Mouse (Mus musculus): ENCODE results near the gene Dpagt1. TPM values are rescaled to one million over a fixed set of nuclear protein-coding genes. Genes with fewer than 3 reads are reported as not detected.
"Not testable (repeated sequence)": the region's sequence is repeated elsewhere in the genome, so short reads cannot be mapped to it uniquely, and the experiment has no call there.

The Dpagt1 gene
- polyA plus RNA-seq, 1 experiment from 2014 or later, result 29.7 TPM

DNA sequence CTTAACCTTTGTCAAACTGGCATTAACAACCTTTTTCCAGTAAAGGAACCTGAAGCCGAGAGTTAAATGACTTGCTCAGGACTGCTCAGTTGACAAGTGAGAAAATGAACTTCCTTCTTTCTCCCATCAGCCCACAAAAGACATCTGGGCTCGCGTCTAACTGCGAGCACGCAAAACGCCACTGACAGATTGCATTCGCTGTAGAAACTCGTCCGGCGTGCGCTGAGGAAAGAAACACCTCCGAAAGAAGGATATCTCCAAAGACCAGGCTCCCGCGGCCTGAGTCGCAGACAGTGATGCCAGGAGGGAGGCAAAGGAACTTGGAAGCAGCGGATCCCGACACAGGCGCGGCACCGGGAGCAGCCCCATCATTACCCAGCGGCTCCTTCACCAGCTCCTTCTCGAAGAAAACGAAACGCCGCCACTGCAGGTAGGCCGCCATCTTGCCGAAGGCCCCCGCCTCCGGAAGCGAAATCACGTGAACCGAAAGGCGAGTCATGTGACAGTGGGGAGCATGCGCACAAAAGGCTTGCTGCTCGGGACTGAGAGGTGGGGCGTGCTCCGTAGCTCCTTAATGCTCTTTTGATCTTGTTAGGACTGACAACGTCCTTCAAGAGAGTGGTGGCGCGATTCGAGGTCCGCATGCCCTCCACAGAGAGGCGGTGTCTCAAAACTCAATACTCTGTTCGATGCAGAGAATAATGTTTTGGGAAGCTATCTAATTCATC, 35.5 kb downstream of the Dpagt1 start, which contains the start of gene Vps11:
Gene Vps11, minus strand, starts transcription at position 481 of the 728 bp plus-strand sequence.
- WGBS, result under 1% methylated on average over 44 of the region's 44 CpGs
- peak; percentile 93 for ATAC-seq (ENCODE audit: insufficient number of reproducible peaks, low FRiP score)
- peak within 1 kb of the TSS; percentile 96 for H3K4me2 ChIP-seq

DNA sequence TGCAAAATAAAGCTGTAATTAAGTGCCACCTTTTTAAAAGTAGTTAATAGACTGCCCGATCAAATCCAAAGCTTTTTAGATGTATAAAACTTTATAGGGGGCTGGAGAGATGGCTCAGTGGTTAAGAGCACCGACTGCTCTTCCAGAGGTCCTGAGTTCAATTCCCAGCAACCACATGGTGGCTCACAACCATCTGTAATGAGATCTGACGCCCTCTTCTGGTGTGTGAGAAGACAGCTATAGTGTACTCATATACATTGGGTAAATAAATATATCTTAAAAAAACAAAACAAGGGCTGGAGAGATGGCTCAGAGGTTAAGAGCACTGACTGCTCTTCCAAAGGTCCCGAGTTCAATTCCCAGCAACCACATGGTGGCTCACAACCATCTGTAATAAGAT, 36.1 kb downstream of the Dpagt1 start:
- Histone ChIP-seq H3K36me3 (peaks cover 24% of the 10 kb centered on the region), H3K4me2 (peak overlapping the region; percentile 96), H3K4me3 (peak overlapping the region; percentile 99)
- H3K9me3 ChIP-seq (replicated peaks); H3K4me1 ChIP-seq (replicated peaks); ATAC-seq (ENCODE audit: insufficient number of reproducible peaks, low FRiP score); H3K27ac ChIP-seq (ENCODE audit: poor library complexity, severe bottlenecking); H3K9ac ChIP-seq; H3K27me3 ChIP-seq (replicated peaks): not testable (repeated sequence)
- 45% methylated on average over 4 of the region's 4 CpGs for WGBS

More for the DNA sequence above, 35.5 kb downstream of the Dpagt1 start, which contains the start of gene Vps11:
- Histone ChIP-seq H3K27me3 (replicated peaks) (no peaks in the 10 kb centered on the region), H3K4me3 (peak within 1 kb of the TSS; percentile 99), H3K27ac (ENCODE audit: poor library complexity, severe bottlenecking) (peak within 1 kb of the TSS; percentile 72), H3K4me1 (replicated peaks) (peaks cover 7% of the 10 kb centered on the region), H3K36me3 (peaks cover 30% of the 10 kb centered on the region), H3K9me3 (replicated peaks) (no peaks in the 10 kb centered on the region), H3K9ac (peak within 1 kb of the TSS; percentile 88)

GRCm38 (mm10) chr9:44364480-44364879, 38.7 kb downstream of the Dpagt1 start:
- Histone ChIP-seq H3K36me3 (peaks cover 2% of the 10 kb centered on the region), H3K9me3 (replicated peaks) (no peaks in the 10 kb centered on the region), H3K4me3 (no peak overlapping the region), H3K27me3 (replicated peaks) (no peaks in the 10 kb centered on the region), H3K4me2 (no peak overlapping the region), H3K27ac (ENCODE audit: poor library complexity, severe bottlenecking) (no peak overlapping the region), H3K4me1 (replicated peaks) (peaks cover 7% of the 10 kb centered on the region), H3K9ac (no peak overlapping the region)
- ATAC-seq (ENCODE audit: insufficient number of reproducible peaks, low FRiP score), result no peak
- WGBS, result 60% methylated on average over 3 of the region's 3 CpGs

DNA sequence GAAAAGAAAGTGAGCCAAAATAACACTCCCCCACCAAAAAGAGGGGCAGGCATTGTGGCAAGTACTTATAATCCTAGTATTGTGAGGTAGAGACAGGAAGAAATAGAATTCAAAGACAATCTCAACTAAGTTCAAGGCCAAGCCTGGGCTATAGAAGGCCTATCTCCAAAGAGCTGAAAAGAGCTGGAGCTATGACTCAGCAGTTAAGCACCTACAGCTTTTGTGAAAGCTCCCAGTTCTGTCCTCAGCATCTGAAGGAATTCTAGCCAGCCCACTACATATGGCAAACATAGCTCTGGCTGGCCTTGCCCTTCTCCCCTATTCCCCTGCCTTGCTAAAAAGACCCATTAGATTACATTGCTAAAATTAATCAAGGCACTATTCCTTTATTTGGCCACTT, 47.6 kb downstream of the Dpagt1 start:
- ATAC-seq (ENCODE audit: insufficient number of reproducible peaks, low FRiP score), result peak; percentile 18; the same call in 1 of the 2 replicates
- Histone ChIP-seq H3K36me3 (no peaks in the 10 kb centered on the region), H3K9ac (no peak overlapping the region), H3K27me3 (replicated peaks) (no peaks in the 10 kb centered on the region), H3K4me1 (replicated peaks) (peaks cover 2% of the 10 kb centered on the region; the same call in 1 of the 2 replicates), H3K9me3 (replicated peaks) (no peaks in the 10 kb centered on the region), H3K4me3 (no peak overlapping the region), H3K27ac (ENCODE audit: poor library complexity, severe bottlenecking) (no peak overlapping the region), H3K4me2 (no peak overlapping the region)

GRCm38 (mm10) chr9:44376141-44376540, 50.3 kb downstream of the Dpagt1 start:
- Histone ChIP-seq H3K9me3 (replicated peaks) (no peaks in the 10 kb centered on the region), H3K36me3 (peaks cover 2% of the 10 kb centered on the region), H3K4me2 (no peak overlapping the region), H3K27me3 (replicated peaks) (no peaks in the 10 kb centered on the region), H3K4me3 (no peak overlapping the region), H3K27ac (ENCODE audit: poor library complexity, severe bottlenecking) (no peak overlapping the region), H3K9ac (no peak overlapping the region), H3K4me1 (replicated peaks) (peaks cover 16% of the 10 kb centered on the region)
- ATAC-seq (ENCODE audit: insufficient number of reproducible peaks, low FRiP score), result no peak
- 84% methylated on average over 6 of the region's 6 CpGs for WGBS

GRCm38 (mm10) chr9:44377335-44377734, 51.5 kb downstream of the Dpagt1 start:
- not testable (repeated sequence) for H3K27ac ChIP-seq (ENCODE audit: poor library complexity, severe bottlenecking); H3K9me3 ChIP-seq (replicated peaks); ATAC-seq (ENCODE audit: insufficient number of reproducible peaks, low FRiP score); H3K27me3 ChIP-seq (replicated peaks); H3K4me2 ChIP-seq; H3K4me3 ChIP-seq; H3K9ac ChIP-seq
- H3K4me1 ChIP-seq (replicated peaks), result peaks cover 16% of the 10 kb centered on the region
- H3K36me3 ChIP-seq, result peaks cover 14% of the 10 kb centered on the region
- 78% methylated on average over 2 of the region's 2 CpGs for WGBS

GRCm38 (mm10) chr9:44378153-44378730, 52.4 kb downstream of the Dpagt1 start:
- H3K9me3 ChIP-seq (replicated peaks), result no peaks in the 10 kb centered on the region
- H3K4me2 ChIP-seq, result peak overlapping the region; percentile 97
- WGBS, result 76% methylated on average over 5 of the region's 5 CpGs
- H3K4me1 ChIP-seq (replicated peaks), result peaks cover 16% of the 10 kb centered on the region
- peak overlapping the region; percentile 76 for H3K9ac ChIP-seq
- peak overlapping the region; percentile 81 for H3K4me3 ChIP-seq
- no peak overlapping the region; the same call in 1 of the 2 replicates for H3K27ac ChIP-seq (ENCODE audit: poor library complexity, severe bottlenecking)
- H3K27me3 ChIP-seq (replicated peaks), result no peaks in the 10 kb centered on the region
- H3K36me3 ChIP-seq, result peaks cover 23% of the 10 kb centered on the region
- ATAC-seq (ENCODE audit: insufficient number of reproducible peaks, low FRiP score), result no peak

GRCm38 (mm10) chr9:44379054-44379834, 53.4 kb downstream of the Dpagt1 start, which contains the start of gene Hyou1:
Gene Hyou1 (plus strand): TSS chr9:44379490.
- peak; percentile 99 for ATAC-seq (ENCODE audit: insufficient number of reproducible peaks, low FRiP score)

DNA sequence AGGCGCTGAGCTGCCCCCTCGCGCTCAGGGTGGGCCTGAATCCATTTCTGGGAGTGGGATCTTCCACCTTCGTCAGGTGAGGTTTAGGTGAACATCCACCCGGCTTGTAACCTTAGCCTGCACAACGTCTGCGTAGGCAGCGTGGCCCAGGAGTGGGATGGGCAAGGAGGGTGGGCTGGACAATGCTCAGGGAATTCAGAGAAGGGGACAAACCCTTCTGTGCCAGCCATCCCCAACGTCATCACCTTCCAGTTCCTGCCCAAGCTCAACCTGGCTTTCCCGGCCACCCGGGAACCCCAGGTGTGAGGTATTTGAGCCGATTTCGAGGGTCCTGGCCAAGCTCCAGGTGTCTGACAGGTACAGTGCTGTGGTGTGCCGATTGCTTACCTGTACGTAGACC, 54.0 kb downstream of the Dpagt1 start:
- Histone ChIP-seq H3K9me3 (replicated peaks) (no peaks in the 10 kb centered on the region), H3K4me2 (peak overlapping the region; percentile 97), H3K27ac (ENCODE audit: poor library complexity, severe bottlenecking) (peak overlapping the region; percentile 87), H3K27me3 (replicated peaks) (no peaks in the 10 kb centered on the region), H3K9ac (peak overlapping the region; percentile 88), H3K4me3 (peak overlapping the region; percentile 81), H3K36me3 (peaks cover 40% of the 10 kb centered on the region), H3K4me1 (replicated peaks) (peaks cover 16% of the 10 kb centered on the region)
- no peak for ATAC-seq (ENCODE audit: insufficient number of reproducible peaks, low FRiP score)
- WGBS, result 9% methylated on average over 15 of the region's 15 CpGs

More at GRCm38 (mm10) chr9:44379054-44379834, 53.4 kb downstream of the Dpagt1 start, which contains the start of gene Hyou1:
- peaks cover 33% of the 10 kb centered on the region for H3K36me3 ChIP-seq
- peak within 1 kb of the TSS; percentile 97 for H3K4me2 ChIP-seq
- peak within 1 kb of the TSS; percentile 87 for H3K27ac ChIP-seq (ENCODE audit: poor library complexity, severe bottlenecking)
- peak within 1 kb of the TSS; percentile 81 for H3K4me3 ChIP-seq
- no peaks in the 10 kb centered on the region for H3K27me3 ChIP-seq (replicated peaks)
- peak within 1 kb of the TSS; percentile 88 for H3K9ac ChIP-seq
- WGBS, result under 1% methylated on average over 83 of the region's 83 CpGs
- no peaks in the 10 kb centered on the region for H3K9me3 ChIP-seq (replicated peaks)
- H3K4me1 ChIP-seq (replicated peaks), result peaks cover 16% of the 10 kb centered on the region

Data from heart, embryonic 12.5 days (tissue).